Mouse (Mus musculus) G1E (cell line): Measurements from ENCODE around the gene Kif3c. TPM values are rescaled to one million over a fixed set of nuclear protein-coding genes. Genes with fewer than 3 reads are reported as not detected.
"Not testable (repeated sequence)": the region's sequence is repeated elsewhere in the genome, so short reads cannot be mapped to it uniquely, and the experiment has no call there.

ENCODE experiments used
- ATAC-seq: 2 replicates; pipeline ENCODE4 v1.8.0; 2016; ENCODE audit warnings: mild to moderate bottlenecking; ENCODE audit not compliant: insufficient number of reproducible peaks, poor library complexity, low FRiP score, severe bottlenecking; ENCODE audit errors: extremely low read depth
- DNase-seq: peaks from one replicate; pipeline ENCODE4 v3.0.0; 2012; ENCODE audit warnings: low spot score
- H3K27me3 ChIP-seq: 2 replicates; pipeline ENCODE4 v1.6.1; 2012; ENCODE audit warnings: mild to moderate bottlenecking, low read length, inconsistent platforms; ENCODE audit not compliant: insufficient read depth
- H3K36me3 ChIP-seq: replicated peaks from 2 replicates; pipeline ENCODE3; 2012; ENCODE audit warnings: mild to moderate bottlenecking, inconsistent platforms
- H3K4me1 ChIP-seq: 2 replicates; pipeline ENCODE4 v1.6.1; 2012; ENCODE audit warnings: low read depth, low read length, inconsistent platforms, mixed read lengths; ENCODE audit not compliant: insufficient read depth
- H3K4me3 ChIP-seq: 2 replicates; pipeline ENCODE4 v1.5.1; 2012; ENCODE audit warnings: low read depth, mild to moderate bottlenecking, inconsistent platforms, low read length, moderate library complexity, mixed read lengths
- H3K9me3 ChIP-seq: replicated peaks from 2 replicates; pipeline ENCODE4 v1.6.1; 2012; ENCODE audit warnings: inconsistent platforms
- CTCF ChIP-seq: IDR thresholded peaks from 2 replicates; pipeline ENCODE4 v1.5.1; 2012; ENCODE audit warnings: low read depth, low read length, inconsistent platforms, mixed read lengths
- GATA1 ChIP-seq: IDR thresholded peaks from 2 replicates; pipeline ENCODE4 v1.6.1; 2012; ENCODE audit warnings: borderline replicate concordance, low read length, inconsistent platforms, mixed read lengths
- GATA2 ChIP-seq: IDR thresholded peaks from 2 replicates; pipeline ENCODE4 v1.6.1; 2012; ENCODE audit warnings: low read depth, low read length, inconsistent platforms, borderline replicate concordance
- POLR2AphosphoS5 ChIP-seq: IDR thresholded peaks from 2 replicates; pipeline ENCODE4 v1.6.1; 2012; ENCODE audit warnings: low read depth, low read length, inconsistent platforms; ENCODE audit not compliant: insufficient replicate concordance
- TAL1 ChIP-seq: conservative IDR thresholded peaks from 2 replicates; pipeline ENCODE4 v1.6.1; 2012; ENCODE audit warnings: low read depth, low read length, inconsistent platforms, mixed read lengths
- polyA plus RNA-seq: library from polyadenylated mRNA; stranded (reverse); fragments of >175 nt; gene quantifications from 2 replicates; pipeline ENCODE4 v1.2.3, GENCODE M21; 2012
- total RNA-seq, 2 experiments: library from RNA; stranded (forward) in 1 of 2; stranded (reverse) in 1 of 2; fragments of 200-1000 nt in 1 of 2; fragments of >200 nt in 1 of 2; fragmentation: Nextera tagmentation in 1 of 2; gene quantifications; 2 replicates each; pipeline ENCODE4 v1.2.3; 2014 to 2017

Kif3c gene
- total and polyA plus RNA-seq, 3 experiments: 0.53 to 1.9 (median 0.55) TPM

DNA sequence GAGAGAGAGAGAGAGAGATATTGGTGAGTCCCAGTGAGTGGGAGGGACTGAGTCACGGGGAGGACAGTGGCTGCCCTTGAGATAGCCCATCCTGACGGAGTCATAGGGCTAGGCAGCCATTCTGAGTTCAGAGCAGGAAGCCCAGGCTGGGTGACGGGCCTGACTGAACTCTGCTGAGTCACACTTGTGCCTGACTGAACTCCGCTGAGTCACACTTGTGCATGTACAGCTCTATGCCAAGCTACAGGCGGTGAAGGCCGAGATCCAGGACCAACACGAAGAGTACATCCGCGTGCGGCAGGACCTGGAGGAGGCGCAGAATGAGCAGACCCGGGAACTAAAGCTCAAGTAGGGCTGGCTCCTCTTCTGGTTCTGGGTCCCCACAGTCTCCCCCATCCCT lies 24.5 kb downstream of the Kif3c start:
- Histone ChIP-seq H3K4me1 (peaks cover 6% of the 10 kb centered on the region), H3K4me3 (peak overlapping the region; percentile 24; the same call in 1 of the 2 replicates), H3K9me3 (no peaks in the 10 kb centered on the region), H3K27me3 (no peaks in the 10 kb centered on the region), H3K36me3 (no peaks in the 10 kb centered on the region)
- DNase-seq: no peak
- peak; percentile 66 for ATAC-seq
- TF ChIP-seq CTCF (no peak), POLR2AphosphoS5 (no peak), GATA2 (no peak), TAL1 (no peak), GATA1 (no peak)

DNA sequence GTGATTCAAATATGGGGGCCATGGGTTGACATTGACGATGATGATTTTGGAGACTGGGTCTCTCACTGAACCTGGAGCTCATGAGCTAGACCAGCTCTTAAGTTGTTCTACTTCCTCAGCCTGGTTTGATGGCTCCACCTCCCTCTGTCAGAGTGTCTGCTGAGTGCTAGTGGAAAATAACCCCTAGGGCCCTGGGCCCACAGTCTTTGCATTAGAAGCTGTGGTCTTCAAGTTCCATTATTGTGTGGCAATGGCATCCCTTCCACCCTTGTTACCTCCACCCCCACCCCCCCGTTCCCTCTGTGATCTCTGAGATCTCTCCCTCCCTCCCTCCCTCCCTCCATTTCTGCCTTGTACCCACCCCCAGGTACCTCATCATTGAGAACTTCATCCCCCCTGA lies 25.1 kb downstream of the Kif3c start:
- TF ChIP-seq TAL1 (no peak), CTCF (no peak), POLR2AphosphoS5 (no peak), GATA1 (no peak), GATA2 (no peak)

DNA sequence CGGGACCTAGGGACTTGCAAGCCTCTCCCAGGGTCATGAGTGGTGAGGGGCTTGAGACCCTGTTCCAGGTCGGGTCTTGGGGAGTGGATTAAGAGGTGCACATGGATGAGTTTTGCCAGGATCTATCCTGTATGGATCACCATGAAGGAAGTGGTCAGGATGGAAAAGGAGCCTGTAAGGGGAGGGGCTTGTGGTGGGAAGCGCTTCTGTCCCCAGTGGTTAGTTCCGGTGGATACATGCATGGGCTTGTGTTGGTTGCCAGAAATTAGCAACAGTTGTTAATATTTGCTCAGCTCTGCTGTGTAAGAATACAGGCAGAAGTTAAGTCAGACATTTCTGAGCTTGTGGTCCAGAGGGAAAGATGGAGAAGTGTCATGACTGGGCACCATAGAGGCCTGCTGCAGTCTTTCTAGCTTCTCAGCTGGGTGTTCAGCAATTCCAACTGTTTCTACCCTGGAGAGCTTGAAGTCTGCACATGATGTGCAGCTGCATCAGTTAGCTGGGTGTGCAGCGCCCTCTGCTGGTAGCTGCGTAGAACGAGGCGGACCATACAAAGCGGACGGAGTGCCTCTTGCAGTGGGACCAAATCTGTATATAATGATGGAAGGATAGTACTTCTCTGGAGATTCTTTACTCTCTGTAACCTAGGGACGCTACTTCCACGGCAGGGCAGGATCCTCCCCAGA lies 25.8 kb downstream of the Kif3c start:
- TF ChIP-seq CTCF (peak; percentile 80), GATA2 (no peak)
- H3K4me1 ChIP-seq: peaks cover 6% of the 10 kb centered on the region
- DNase-seq (peak; percentile 14), ATAC-seq (peak; percentile 41; the same call in 1 of the 2 replicates)
- H3K27me3 ChIP-seq: no peaks in the 10 kb centered on the region
- H3K36me3 ChIP-seq: no peaks in the 10 kb centered on the region
- H3K4me3 ChIP-seq: no peak overlapping the region
- no peaks in the 10 kb centered on the region for H3K9me3 ChIP-seq

More for the DNA sequence above, 25.1 kb downstream of the Kif3c start:
- Histone ChIP-seq H3K4me3 (no peak overlapping the region), H3K9me3 (no peaks in the 10 kb centered on the region), H3K27me3 (no peaks in the 10 kb centered on the region), H3K36me3 (no peaks in the 10 kb centered on the region), H3K4me1 (peaks cover 6% of the 10 kb centered on the region)
- ATAC-seq (no peak), DNase-seq (no peak)

DNA sequence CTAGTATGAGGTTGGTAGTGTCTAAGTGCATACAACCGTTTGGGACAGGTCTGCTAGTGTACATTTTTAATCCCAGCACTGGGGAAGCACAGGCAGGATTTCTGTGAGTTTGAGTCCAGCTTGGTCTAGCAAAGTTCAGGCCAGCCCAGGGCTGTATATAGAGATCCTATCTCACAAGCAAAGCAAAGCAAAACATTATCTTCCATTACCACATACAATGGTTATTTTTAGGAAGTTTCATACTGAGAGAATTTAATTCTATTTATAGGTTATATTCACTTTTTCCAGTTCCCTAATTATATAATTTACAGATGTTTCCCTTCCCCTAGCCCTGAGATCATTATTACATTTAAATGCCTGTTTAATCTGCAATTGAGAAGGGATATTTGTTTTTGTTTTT lies 26.3 kb downstream of the Kif3c start:
- TF ChIP-seq CTCF: no peak
- TF ChIP-seq GATA2: no peak
- TF ChIP-seq TAL1: no peak
- TF ChIP-seq GATA1: no peak
- no peak for TF ChIP-seq POLR2AphosphoS5
- Histone ChIP-seq H3K27me3 (no peaks in the 10 kb centered on the region), H3K9me3 (no peaks in the 10 kb centered on the region), H3K4me1 (peaks cover 6% of the 10 kb centered on the region), H3K36me3 (no peaks in the 10 kb centered on the region), H3K4me3 (no peak overlapping the region)
- ATAC-seq (no peak), DNase-seq (no peak)

DNA sequence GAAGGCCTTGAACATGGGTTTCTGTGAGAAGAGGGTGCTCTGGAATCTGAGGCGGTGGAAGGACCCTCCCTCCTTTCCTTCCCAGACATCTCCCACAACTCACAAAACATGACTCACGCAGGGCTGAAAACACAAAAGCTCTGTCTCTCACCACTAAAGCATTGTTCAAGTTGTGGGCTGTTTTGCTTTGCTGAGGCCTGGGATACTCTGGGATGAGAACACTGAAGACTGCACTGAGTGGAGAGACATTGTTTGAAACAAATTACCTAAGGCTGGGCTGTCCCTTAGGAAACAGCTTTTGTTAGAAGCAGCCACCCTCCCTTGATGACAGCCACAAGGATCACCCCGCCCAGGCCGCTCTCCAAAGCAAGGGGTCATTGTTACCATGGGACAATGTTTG lies 28.2 kb downstream of the Kif3c start:
- TF ChIP-seq POLR2AphosphoS5: no peak
- no peak for TF ChIP-seq GATA1
- TF ChIP-seq CTCF: no peak
- TF ChIP-seq TAL1: no peak
- no peak for TF ChIP-seq GATA2
- H3K4me3 ChIP-seq: no peak overlapping the region
- H3K4me1 ChIP-seq: peaks cover 6% of the 10 kb centered on the region
- no peaks in the 10 kb centered on the region for H3K36me3 ChIP-seq
- DNase-seq (no peak), ATAC-seq (no peak)
- H3K9me3 ChIP-seq: no peaks in the 10 kb centered on the region
- H3K27me3 ChIP-seq: peaks cover 4% of the 10 kb centered on the region; the same call in 1 of the 2 replicates

DNA sequence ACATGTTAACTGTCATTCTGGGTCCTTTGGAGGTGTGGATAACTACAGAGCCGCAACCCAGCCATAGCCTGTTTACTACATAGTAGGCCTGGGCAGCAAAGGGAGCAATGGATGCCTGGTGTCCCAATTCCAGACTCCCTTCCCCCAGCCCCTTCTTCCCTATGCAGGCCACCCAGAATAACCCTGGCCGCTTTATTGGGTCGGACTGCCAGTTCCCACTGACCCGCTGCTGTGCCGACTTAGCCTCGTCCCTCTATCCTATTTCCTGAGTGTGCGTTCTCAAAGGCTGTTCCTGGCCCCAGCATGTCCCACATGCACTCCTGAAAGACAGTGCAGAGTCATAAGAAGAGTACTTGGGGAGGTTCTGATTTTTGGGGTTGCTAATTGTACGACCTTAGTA lies 32.0 kb downstream of the Kif3c start:
- no peaks in the 10 kb centered on the region for H3K4me1 ChIP-seq
- TF ChIP-seq POLR2AphosphoS5: no peak
- TF ChIP-seq CTCF: no peak
- TF ChIP-seq GATA2: no peak
- no peak for TF ChIP-seq GATA1
- TF ChIP-seq TAL1: no peak
- no peak for DNase-seq
- H3K27me3 ChIP-seq: peaks cover 4% of the 10 kb centered on the region; the same call in 1 of the 2 replicates
- no peaks in the 10 kb centered on the region for H3K9me3 ChIP-seq
- H3K4me3 ChIP-seq: no peak overlapping the region
- ATAC-seq: no peak
- no peaks in the 10 kb centered on the region for H3K36me3 ChIP-seq

DNA sequence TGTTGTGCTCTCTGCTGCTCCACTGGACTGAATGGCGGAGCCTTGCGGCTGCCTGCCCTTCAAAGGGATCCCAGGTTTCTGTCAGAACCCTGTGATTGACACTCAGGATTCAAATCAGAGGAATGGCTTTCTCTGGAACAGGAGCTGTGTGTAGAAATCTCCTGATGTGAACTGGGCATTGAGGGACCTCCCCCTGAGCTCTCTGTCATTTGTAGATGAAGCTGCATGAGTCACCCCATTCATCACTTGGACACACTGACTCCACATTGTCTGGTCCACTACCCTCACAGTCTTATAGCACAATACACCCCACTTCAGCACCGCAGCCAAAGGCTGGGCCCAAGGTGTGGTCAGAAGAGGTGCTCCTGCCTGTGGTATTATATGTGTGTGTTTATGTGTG lies 40.7 kb downstream of the Kif3c start:
- H3K27me3 ChIP-seq, DNase-seq, H3K4me1 ChIP-seq, ATAC-seq, H3K9me3 ChIP-seq, H3K4me3 ChIP-seq: not testable (repeated sequence)
- H3K36me3 ChIP-seq: peaks cover 61% of the 10 kb centered on the region
